Mouse (Mus musculus) heart, embryonic 14.5 days (tissue): ENCODE results near the gene Yif1a. TPM values are rescaled to one million over a fixed set of nuclear protein-coding genes. Genes with fewer than 3 reads are reported as not detected.
A peak's percentile ranks its signal among the peaks of the same experiment; 100 is the strongest.

ENCODE experiments used
- ATAC-seq: fragments of 200-750 bp; cut with Nextera tagmentation; 2 replicates; pipeline ENCODE4 v1.8.0; 2017; ENCODE audit warnings: low read depth, moderate TSS enrichment; ENCODE audit not compliant: insufficient number of reproducible peaks, insufficient read depth, low FRiP score
- H3K27ac ChIP-seq, 2 experiments: fragments of 200-500 bp in 1 of 2; fragments of 300-500 bp in 1 of 2; sonication (generic) in 1 of 2; replicated peaks in 1 of 2; 2 replicates each; pipeline ENCODE4 v1.5.1; 2012 to 2014; ENCODE audit warnings: low read depth in 2 of 2, low read length in 2 of 2, control low read depth in 1 of 2, mild to moderate bottlenecking in 1 of 2, mixed read lengths in 1 of 2; ENCODE audit not compliant: control insufficient read depth in 1 of 2, insufficient read depth in 1 of 2
- H3K27me3 ChIP-seq: fragments of 300-500 bp; sonication (generic); 2 replicates; pipeline ENCODE4 v1.6.1; 2014; ENCODE audit warnings: mild to moderate bottlenecking, low read length, control low read depth; ENCODE audit not compliant: control insufficient read depth, insufficient read depth
- H3K36me3 ChIP-seq: fragments of 300-500 bp; sonication (generic); 2 replicates; pipeline ENCODE4 v1.6.1; 2014; ENCODE audit warnings: mild to moderate bottlenecking, control low read depth, low read length, mixed read lengths; ENCODE audit not compliant: control insufficient read depth, insufficient read depth
- H3K4me1 ChIP-seq, 2 experiments: fragments of 200-500 bp in 1 of 2; fragments of 300-500 bp in 1 of 2; sonication (generic) in 1 of 2; 2 replicates each; pipeline ENCODE4 v1.6.1; 2012 to 2014; ENCODE audit warnings: low read length in 2 of 2, control low read depth in 1 of 2, mixed read lengths in 1 of 2; ENCODE audit not compliant: control insufficient read depth in 2 of 2, insufficient read depth in 2 of 2
- H3K4me2 ChIP-seq: fragments of 300-500 bp; sonication (generic); 2 replicates; pipeline ENCODE4 v1.6.1; 2014; ENCODE audit warnings: mild to moderate bottlenecking, low read length
- H3K4me3 ChIP-seq, 2 experiments: fragments of 200-500 bp in 1 of 2; fragments of 300-500 bp in 1 of 2; sonication (generic) in 1 of 2; 2 replicates each; pipeline ENCODE4 v1.5.1; 2012 to 2014; ENCODE audit warnings: low read length in 2 of 2, mild to moderate bottlenecking in 2 of 2, control low read depth in 1 of 2, low read depth in 1 of 2, moderate library complexity in 1 of 2; ENCODE audit not compliant: control insufficient read depth in 1 of 2, insufficient read depth in 1 of 2
- H3K9ac ChIP-seq: fragments of 300-500 bp; sonication (generic); 2 replicates; pipeline ENCODE4 v1.6.1; 2014; ENCODE audit warnings: mild to moderate bottlenecking, low read length
- H3K9me3 ChIP-seq: fragments of 300-500 bp; sonication (generic); 2 replicates; pipeline ENCODE4 v1.6.1; 2016; ENCODE audit warnings: low read length, control low read depth; ENCODE audit not compliant: control insufficient read depth
- WGBS: fragments of 180-500 bp; shearing (Covaris S2); extraction: QIAGEN DNeasy Blood & Tissue Kit; methylation state at CpG from one replicate; pipeline ENCODE4 v1.1.7; 2014; 5-methylcytosine and 5-hydroxymethylcytosine counted together
- polyA plus RNA-seq: library from polyadenylated mRNA; unstranded; fragments of >200 nt; fragmentation: Nextera tagmentation; extraction: Ambion mirVana; gene quantifications from 2 replicates; pipeline ENCODE4 v1.2.1, GENCODE M21; 2014

Gene Yif1a
- polyA plus RNA-seq, 1 experiment from 2014 or later: 122 TPM

DNA sequence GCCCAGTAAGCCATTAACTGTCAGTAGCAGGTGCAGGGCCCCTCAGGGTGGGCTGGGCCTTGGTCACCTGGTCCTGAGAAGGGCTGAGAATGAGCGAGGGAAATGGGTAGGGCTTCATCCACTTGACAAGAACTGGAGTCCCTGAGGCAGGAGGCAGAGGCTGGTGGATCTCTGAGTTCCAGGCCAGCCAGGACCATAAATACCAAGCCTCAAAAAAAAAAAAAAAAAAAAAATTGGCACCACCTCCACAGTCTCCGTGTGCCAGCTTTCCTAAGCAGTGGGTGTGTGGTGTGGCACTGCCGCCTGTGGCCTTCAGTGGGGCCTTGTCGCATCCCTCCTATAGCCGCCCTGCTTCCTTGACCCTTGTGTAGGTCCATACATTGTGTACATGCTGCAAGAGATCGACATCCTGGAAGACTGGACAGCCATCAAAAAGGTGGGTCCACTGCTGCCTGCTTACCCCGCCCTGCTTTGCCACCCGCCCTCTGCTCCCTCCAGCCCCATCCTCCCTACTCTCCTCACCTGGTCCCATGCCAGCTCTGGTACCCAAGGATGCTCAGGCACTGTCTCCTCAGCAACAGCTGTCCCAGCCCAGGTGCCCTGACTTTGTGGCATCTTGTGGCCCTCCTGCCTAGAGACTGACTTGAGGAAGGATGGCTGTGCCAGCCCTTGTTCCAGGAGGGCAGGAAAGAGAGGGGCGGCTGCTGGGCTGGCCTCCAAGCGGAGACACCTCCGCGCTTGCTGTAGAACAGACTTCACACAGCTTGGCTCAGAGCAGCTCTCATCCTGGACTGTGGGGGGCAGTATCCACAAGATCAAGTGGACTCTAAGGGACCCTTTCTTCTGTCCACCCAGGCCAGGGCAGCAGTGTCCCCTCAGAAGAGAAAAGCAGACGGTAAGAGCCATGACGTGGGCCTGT, 39.9 kb upstream of the Yif1a start:
- Histone ChIP-seq H3K27ac (no peak overlapping the region), H3K4me3 (no peak overlapping the region), H3K27me3 (peaks cover 10% of the 10 kb centered on the region; the same call in 1 of the 2 replicates), H3K9me3 (no peaks in the 10 kb centered on the region), H3K4me1 (peaks cover 17 to 30% of the 10 kb centered on the region in 2 experiments), H3K4me2 (no peak overlapping the region), H3K9ac (no peak overlapping the region), H3K36me3 (peaks cover 47% of the 10 kb centered on the region)
- ATAC-seq: no peak
- 85% methylated on average over 14 of the region's 14 CpGs for WGBS

DNA sequence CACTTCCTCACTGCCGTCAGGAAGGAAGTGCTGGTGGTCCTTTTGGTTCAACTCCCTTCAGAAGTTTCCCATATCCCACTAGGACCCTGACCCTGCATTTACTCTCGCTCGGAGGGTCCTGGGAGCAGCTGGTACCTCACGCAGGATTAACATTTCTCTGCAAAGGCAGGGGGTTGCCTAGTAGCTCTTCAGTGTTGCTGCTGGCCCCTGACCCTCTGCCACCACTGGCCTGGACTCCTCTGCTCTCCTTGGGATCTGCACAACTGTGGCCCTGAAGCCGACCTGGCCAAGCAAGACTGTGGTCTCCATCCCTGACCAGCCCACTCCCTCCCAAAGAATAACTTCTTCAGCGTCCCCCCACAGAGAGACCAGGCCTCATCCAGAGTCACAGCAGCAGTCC, 39.0 kb upstream of the Yif1a start:
- peaks cover 12% of the 10 kb centered on the region; the same call in 1 of the 2 replicates for H3K27me3 ChIP-seq
- H3K36me3 ChIP-seq: peaks cover 45% of the 10 kb centered on the region
- no peak for ATAC-seq
- no peak overlapping the region for H3K4me3 ChIP-seq
- peaks cover 17 to 30% of the 10 kb centered on the region in 2 experiments for H3K4me1 ChIP-seq
- no peak overlapping the region for H3K27ac ChIP-seq
- H3K9me3 ChIP-seq: no peaks in the 10 kb centered on the region
- 80% methylated on average over 6 of the region's 6 CpGs for WGBS
- H3K4me2 ChIP-seq: no peak overlapping the region
- no peak overlapping the region for H3K9ac ChIP-seq

DNA sequence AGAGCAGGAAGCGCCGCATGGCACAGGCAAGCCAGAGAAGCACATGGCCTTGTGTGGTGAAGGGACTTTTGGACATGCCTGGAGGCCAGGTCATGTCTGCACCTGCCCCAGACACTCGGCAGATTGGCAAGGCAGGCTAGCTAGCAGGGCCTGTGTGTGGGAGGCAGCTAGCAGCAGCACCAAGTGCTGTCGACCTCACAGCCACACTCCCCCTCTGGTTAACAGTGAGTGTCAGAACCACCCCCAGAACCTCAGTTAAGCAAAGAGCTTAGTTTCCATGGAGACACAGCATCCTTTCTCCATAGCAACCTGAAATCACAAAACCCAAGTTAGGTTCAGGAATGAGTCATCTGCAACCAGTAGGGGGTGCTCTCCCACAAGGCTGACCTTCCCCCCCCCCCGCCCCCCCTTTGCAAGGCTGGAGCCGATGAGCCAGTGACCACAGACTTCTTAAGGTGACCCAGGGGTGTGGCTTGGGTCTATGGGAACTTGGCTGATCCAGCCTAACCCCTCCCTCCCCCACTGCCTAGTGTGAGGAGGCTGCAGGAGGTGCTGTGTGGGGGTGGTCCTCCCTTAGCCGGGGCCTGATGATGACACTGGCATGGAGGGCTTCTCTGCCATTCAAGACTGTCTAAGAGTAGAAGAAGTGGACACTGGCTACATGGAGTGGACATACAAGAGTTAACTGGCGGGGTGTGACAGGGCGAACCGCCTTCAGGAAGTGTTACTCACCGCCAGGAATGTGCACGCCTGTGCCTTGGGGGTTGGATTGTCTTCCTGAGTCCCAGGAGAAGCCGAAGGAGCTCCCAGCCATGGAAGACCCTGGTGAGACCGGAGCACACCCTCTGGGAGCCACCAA, 38.1 kb upstream of the Yif1a start, which contains the start of gene Rin1:
TSS of gene Rin1 (plus strand) at position 435 of the 859 bp plus-strand sequence.
- Histone ChIP-seq H3K36me3 (peaks cover 45% of the 10 kb centered on the region), H3K27ac (peak within 1 kb of the TSS; percentile 17 to 53; a peak in 2 of 4 replicates), H3K4me3 (peak within 1 kb of the TSS; percentile 18 to 33), H3K4me1 (peaks cover 17 to 30% of the 10 kb centered on the region in 2 experiments), H3K9ac (peak within 1 kb of the TSS; percentile 61), H3K27me3 (peaks cover 12% of the 10 kb centered on the region; the same call in 1 of the 2 replicates), H3K9me3 (no peaks in the 10 kb centered on the region), H3K4me2 (peak within 1 kb of the TSS; percentile 69)
- 0 out of 2 replicates have a peak, but pooled peaks have one; percentile 6 for ATAC-seq
- 16% methylated on average over 14 of the region's 14 CpGs for WGBS

DNA sequence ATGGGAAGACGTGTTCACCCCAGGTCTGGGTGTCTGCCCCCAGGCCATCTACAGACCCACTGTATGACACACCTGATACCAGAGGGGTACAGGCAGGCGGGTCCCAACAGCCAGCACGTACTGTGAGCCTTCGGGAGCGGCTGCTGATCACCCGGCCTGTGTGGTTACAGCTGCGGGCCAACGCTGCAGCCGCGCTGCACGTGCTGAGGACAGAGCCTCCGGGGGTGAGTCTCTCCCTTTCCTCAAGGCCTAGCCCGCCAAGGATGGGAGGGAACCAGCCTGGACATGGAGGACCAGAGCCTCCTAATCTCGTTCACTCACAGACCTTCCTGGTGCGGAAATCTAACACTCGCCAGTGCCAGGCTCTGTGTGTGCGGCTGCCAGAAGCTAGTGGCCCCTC, 37.3 kb upstream of the Yif1a start:
- Histone ChIP-seq H3K27ac (peak overlapping the region; percentile 17 to 53; a peak in 2 of 4 replicates), H3K4me2 (peak overlapping the region; percentile 69), H3K9ac (peak overlapping the region; percentile 61), H3K9me3 (no peaks in the 10 kb centered on the region), H3K36me3 (peaks cover 39% of the 10 kb centered on the region), H3K4me1 (peaks cover 17 to 30% of the 10 kb centered on the region in 2 experiments), H3K27me3 (peaks cover 12% of the 10 kb centered on the region; the same call in 1 of the 2 replicates), H3K4me3 (peak overlapping the region; percentile 18 to 33)
- 0 out of 2 replicates have a peak, but pooled peaks have one; percentile 11 for ATAC-seq
- WGBS: 1% methylated on average over 17 of the region's 17 CpGs

DNA sequence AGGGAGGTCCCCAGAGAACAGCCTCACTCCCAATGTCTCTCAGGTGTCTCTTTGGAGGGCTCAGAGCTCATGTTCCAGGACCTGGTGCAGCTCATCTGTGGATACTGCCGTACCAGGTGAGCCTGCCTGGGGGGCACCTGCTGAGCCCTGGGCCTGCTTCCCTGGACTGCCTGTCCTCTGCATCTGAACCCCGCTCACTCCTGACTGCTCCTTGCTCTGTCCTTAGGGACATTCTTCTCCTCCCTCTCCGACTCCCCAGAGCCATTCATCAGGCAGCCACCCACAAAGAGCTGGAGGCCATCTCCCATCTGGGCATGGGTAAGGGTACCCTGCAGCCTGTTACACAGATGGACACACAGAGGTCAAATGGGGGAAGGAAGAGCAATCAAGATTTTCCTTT, 36.8 kb upstream of the Yif1a start:
- H3K4me3 ChIP-seq: peak overlapping the region; percentile 18 to 33; a peak in 3 of 4 replicates
- H3K9me3 ChIP-seq: no peaks in the 10 kb centered on the region
- peaks cover 34% of the 10 kb centered on the region for H3K36me3 ChIP-seq
- H3K4me2 ChIP-seq: peak overlapping the region; percentile 69
- peaks cover 12% of the 10 kb centered on the region; the same call in 1 of the 2 replicates for H3K27me3 ChIP-seq
- no peak for ATAC-seq
- peak overlapping the region; percentile 61 for H3K9ac ChIP-seq
- H3K27ac ChIP-seq: peak overlapping the region in 1 of 2 experiments; percentile 53; a peak in 2 of 4 replicates
- peaks cover 17 to 30% of the 10 kb centered on the region in 2 experiments for H3K4me1 ChIP-seq
- WGBS: 43% methylated on average over 3 of the region's 3 CpGs

DNA sequence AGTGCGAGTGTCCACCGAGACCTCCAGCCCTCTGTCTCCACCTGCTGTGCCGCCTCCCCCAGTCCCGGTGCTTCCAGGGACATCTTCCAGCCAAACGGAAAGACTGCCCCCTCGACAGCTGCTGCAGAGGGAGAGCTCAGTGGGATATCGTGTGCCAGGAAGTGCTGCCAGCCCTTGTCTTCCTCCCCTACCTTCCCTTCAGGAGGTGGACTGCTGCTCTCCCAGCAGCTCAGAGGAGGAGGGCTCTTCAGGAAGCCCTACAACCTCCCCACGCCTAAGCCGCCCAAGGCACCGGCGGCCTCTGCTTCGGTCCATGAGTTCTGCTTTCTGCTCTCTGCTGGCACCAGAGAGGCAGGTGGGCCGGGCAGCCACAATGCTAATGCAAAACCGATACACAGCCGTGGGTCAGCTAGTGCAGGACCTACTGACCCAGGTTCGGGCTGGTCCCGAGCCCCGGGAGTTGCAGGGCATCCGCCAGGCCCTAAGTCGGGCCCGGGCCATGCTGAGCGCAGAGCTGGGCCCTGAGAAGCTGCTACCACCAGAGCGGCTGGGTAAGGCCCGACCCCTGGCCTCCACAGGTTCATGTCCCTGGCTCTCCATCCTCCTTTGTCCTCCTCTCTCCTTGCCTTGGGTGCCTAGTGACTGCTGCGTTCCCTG, 36.0 kb upstream of the Yif1a start:
- H3K4me2 ChIP-seq: peak overlapping the region; percentile 69
- WGBS: 36% methylated on average over 25 of the region's 25 CpGs
- no peaks in the 10 kb centered on the region for H3K9me3 ChIP-seq
- H3K9ac ChIP-seq: 0 out of 2 replicates have a peak overlapping the region, but pooled peaks have one; percentile 2
- H3K4me1 ChIP-seq: peaks cover 17 to 30% of the 10 kb centered on the region in 2 experiments
- peaks cover 26% of the 10 kb centered on the region for H3K36me3 ChIP-seq
- peaks cover 12% of the 10 kb centered on the region; the same call in 1 of the 2 replicates for H3K27me3 ChIP-seq
- no peak overlapping the region for H3K4me3 ChIP-seq
- ATAC-seq: no peak
- H3K27ac ChIP-seq: no peak overlapping the region
